Mouse (Mus musculus): ENCODE data around the gene Tbx19.

- TF ChIP-seq CTCF (IDR thresholded peaks at IDR 0.05; ENCODE audit: control insufficient read depth, insufficient read depth, insufficient read length): no peak
- TF ChIP-seq MAX (IDR thresholded peaks at IDR 0.05): no peak
- TF ChIP-seq CEBPB (IDR thresholded peaks at IDR 0.05; ENCODE audit: low read depth): no peak
- TF ChIP-seq USF1 (IDR thresholded peaks at IDR 0.05; ENCODE audit: low read depth): no peak
- no peak for TF ChIP-seq MYOD1 (IDR thresholded peaks at IDR 0.05; ENCODE audit: control insufficient read depth, insufficient read length, low read depth)
Measured at GRCm38 (mm10) chr1:165187357-165187756, 26.8 kb upstream of the Tbx19 start.

All from C2C12 (cell line).